Mouse (Mus musculus) neutrophil, adult 65 days (primary cell): Measurements from ENCODE around the gene Armh4. TPM values are rescaled to one million over a fixed set of nuclear protein-coding genes. Genes with fewer than 3 reads are reported as not detected.

Source experiments
- total RNA-seq: library from RNA; stranded (reverse); gene quantifications from 2 replicates; pipeline ENCODE4 v1.2.4, GENCODE M21; 2023

The Armh4 gene
- total RNA-seq = not detected in 2 replicates

DNA sequence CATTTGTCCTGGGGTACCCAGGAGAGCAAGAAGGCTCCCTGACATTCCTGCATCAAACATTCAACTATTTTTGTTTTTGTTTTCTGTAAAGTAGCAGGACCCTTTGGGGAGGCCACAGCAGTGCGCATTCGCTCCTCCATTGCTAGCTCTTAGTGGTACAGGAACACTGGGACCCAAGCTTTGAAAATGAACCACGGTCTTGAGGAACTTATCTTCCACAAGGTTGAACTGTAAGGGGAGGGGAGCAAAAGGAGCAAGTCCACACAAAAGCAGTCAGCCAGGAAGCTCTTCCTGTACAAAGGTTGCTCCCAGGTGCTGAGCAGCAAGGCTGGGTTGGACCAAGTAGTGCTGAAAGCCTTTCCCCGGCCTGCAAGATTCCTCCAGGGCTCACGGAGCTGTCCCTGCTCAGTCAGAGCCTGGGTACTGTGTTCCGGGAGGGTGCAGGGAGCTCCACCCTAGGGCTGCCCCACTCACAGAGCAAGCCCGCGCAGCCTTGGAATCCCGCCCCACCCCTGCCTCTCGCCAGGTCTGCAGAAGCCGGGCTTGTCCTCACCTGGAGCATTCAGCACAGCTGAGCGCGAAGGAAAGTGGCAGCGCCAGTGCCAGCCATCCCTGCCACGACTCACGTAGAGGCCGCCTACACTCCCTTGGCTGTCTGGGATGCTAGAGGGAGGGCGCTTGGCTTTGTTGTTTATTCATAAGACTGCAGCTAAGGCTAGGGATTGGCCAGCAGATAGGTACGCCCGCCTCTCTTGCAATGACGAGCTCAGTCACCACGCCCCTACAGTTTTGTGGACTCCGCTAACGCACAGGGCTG, at the start of gene Armh4:
Armh4 (minus strand) TSS at position 669 of the 817 bp plus-strand sequence.

Other genes starting within 250 kb of the Armh4 start
- gene Olfr722, start 118.6 kb upstream of the Armh4 start, total RNA-seq = not detected in 2 replicates
- gene Olfr723, start 148.4 kb upstream of the Armh4 start, total RNA-seq = not detected in 2 replicates
- gene Olfr724, start 179.9 kb upstream of the Armh4 start, total RNA-seq = not detected in 2 replicates